Mouse (Mus musculus) cortical plate, adult 2 months (tissue): Measurements from ENCODE around the gene Kdm5b.

Source experiments
- CTCF ChIP-seq: fragments of 200-500 bp; IDR thresholded peaks from 2 replicates; pipeline ENCODE4 v1.5.1; 2011; ENCODE audit warnings: mild to moderate bottlenecking, control low read depth, low read length; ENCODE audit not compliant: insufficient read depth; ENCODE audit errors: extremely low read depth
- POLR2A ChIP-seq: fragments of 200-500 bp; IDR thresholded peaks from 2 replicates; pipeline ENCODE4 v1.6.1; 2011; ENCODE audit warnings: mild to moderate bottlenecking, low read length, control low read depth; ENCODE audit not compliant: insufficient read depth; ENCODE audit errors: extremely low read depth

DNA sequence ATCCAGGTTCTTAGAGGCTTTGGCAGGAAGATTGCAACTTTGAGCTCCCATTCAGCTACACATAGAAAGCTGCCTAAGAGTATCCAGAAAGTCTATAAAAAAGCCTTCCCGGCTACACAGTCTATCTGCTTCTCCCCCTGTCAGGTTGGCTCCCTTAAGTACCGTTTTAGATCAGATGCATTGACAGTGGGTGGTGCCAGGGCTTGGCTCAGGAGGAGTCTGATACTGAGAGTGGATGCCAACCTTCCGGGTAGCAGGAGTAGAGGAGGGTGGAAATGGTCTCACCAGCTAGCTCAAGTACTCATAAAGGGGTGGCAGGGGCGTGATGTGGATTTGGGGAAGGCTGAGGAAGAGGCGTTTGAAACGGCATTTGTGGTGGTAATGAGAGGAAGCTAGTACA lies 79.5 kb downstream of the Kdm5b start:
- TF ChIP-seq POLR2A (no peak), CTCF (no peak)
